Mouse (Mus musculus) stomach, embryonic 15.5 days (tissue): Measurements from ENCODE around the gene Kif26b. TPM values are rescaled to one million over a fixed set of nuclear protein-coding genes. Genes with fewer than 3 reads are reported as not detected.

ENCODE experiments used
- ATAC-seq: fragments of 200-750 bp; cut with Nextera tagmentation; 2 replicates; pipeline ENCODE4 v1.8.0; 2017; ENCODE audit warnings: low read depth, moderate number of reproducible peaks, moderate TSS enrichment; ENCODE audit not compliant: insufficient read depth, low FRiP score
- H3K27ac ChIP-seq: fragments of 300-500 bp; sonication (generic); 2 replicates; pipeline ENCODE4 v1.5.1; 2015; ENCODE audit warnings: mild to moderate bottlenecking, inconsistent platforms
- H3K27me3 ChIP-seq: fragments of 300-500 bp; sonication (generic); replicated peaks from 2 replicates; pipeline ENCODE4 v1.6.1; 2015; ENCODE audit warnings: inconsistent platforms
- H3K36me3 ChIP-seq: fragments of 300-500 bp; sonication (generic); 2 replicates; pipeline ENCODE4 v1.6.1; 2015; ENCODE audit warnings: inconsistent platforms
- H3K4me1 ChIP-seq: fragments of 300-500 bp; sonication (generic); 2 replicates; pipeline ENCODE4 v1.6.1; 2015; ENCODE audit warnings: inconsistent platforms
- H3K4me2 ChIP-seq: fragments of 300-500 bp; sonication (generic); 2 replicates; pipeline ENCODE4 v1.6.1; 2015; ENCODE audit warnings: mild to moderate bottlenecking, inconsistent platforms
- H3K4me3 ChIP-seq: fragments of 300-500 bp; sonication (generic); replicated peaks from 2 replicates; pipeline ENCODE4 v1.5.1; 2015; ENCODE audit warnings: inconsistent platforms
- H3K9ac ChIP-seq: fragments of 300-500 bp; sonication (generic); 2 replicates; pipeline ENCODE4 v1.6.1; 2015; ENCODE audit warnings: inconsistent platforms
- H3K9me3 ChIP-seq: fragments of 300-500 bp; sonication (generic); 2 replicates; pipeline ENCODE4 v1.6.1; 2016; ENCODE audit warnings: inconsistent platforms
- WGBS: fragments of 180-500 bp; shearing (Covaris S2); methylation state at CpG from one replicate; pipeline ENCODE4 v1.1.7; 2015; 5-methylcytosine and 5-hydroxymethylcytosine counted together
- polyA plus RNA-seq: library from polyadenylated mRNA; unstranded; fragments of >200 nt; fragmentation: Nextera tagmentation; extraction: Ambion mirVana; gene quantifications from 2 replicates; pipeline ENCODE4 v1.2.1, GENCODE M21; 2015

The Kif26b gene
- polyA plus RNA-seq, 1 experiment from 2014 or later = 3.4 TPM

DNA sequence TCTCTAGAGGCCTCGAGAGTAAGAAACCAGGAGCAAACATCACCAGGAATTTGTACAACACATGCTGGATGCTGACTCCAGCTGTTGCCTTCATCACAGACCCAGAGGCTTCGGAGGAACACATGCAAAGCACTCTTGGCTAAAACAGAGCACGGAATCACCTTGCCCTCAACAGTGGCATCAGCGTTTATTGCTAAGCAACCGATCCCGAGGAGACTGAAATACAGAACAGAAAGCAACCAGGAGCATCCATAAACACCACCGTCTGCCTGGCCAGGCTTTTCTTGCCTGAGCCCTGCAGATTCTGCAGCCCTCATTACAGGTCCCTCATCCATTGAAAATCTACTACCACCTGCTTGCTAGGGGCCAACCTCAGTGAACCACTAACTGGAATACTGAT, 144.1 kb downstream of the Kif26b start:
- Histone ChIP-seq H3K4me2 (no peak overlapping the region), H3K4me3 (no peak overlapping the region), H3K27me3 (no peaks in the 10 kb centered on the region), H3K9ac (no peak overlapping the region), H3K9me3 (no peaks in the 10 kb centered on the region), H3K36me3 (no peaks in the 10 kb centered on the region), H3K27ac (no peak overlapping the region), H3K4me1 (no peaks in the 10 kb centered on the region)
- no peak for ATAC-seq
- 56% methylated on average over 7 of the region's 7 CpGs for WGBS

GRCm38 (mm10) chr1:178673506-178673905, 144.6 kb downstream of the Kif26b start:
- no peaks in the 10 kb centered on the region for H3K4me1 ChIP-seq
- H3K9me3 ChIP-seq = no peaks in the 10 kb centered on the region
- H3K9ac ChIP-seq = no peak overlapping the region
- H3K4me3 ChIP-seq = no peak overlapping the region
- no peaks in the 10 kb centered on the region for H3K27me3 ChIP-seq
- H3K4me2 ChIP-seq = no peak overlapping the region
- H3K27ac ChIP-seq = no peak overlapping the region
- no peaks in the 10 kb centered on the region for H3K36me3 ChIP-seq
- ATAC-seq = no peak
- 61% methylated on average over 2 of the region's 2 CpGs for WGBS

DNA sequence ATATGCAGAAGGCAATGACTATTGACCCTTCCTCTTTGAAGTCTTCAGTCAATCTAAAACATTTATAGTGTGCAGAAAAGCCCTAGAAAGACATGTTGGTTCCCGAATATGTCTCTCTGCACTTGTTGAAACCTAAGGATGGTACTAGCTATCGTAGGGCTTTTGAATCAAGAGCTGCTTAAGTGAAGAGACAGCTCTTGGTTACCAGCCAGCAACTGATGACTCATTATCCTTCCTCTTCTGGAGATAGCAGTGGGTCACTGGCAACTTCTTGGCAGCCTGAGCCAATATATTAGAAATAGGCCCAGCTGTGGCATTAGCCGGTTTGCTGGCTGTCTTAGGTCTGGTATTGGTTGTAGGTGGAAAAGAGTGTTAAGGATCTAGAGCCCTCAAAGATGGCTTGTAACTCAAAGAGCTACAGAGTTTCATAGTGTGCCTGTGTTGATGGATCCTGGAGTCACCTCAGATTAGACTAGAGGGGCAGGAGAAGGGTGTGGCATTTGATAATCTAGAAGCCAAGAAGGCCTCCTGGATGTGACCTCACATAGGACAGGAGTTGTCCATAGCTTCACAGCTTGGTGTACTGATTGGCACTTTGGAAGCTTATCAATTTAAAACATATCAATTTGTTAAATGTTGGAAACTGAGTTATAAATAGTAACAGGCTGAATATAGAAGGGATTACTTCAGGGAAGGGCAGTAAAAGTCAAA, 146.8 kb downstream of the Kif26b start:
- no peak overlapping the region for H3K4me2 ChIP-seq
- no peak overlapping the region for H3K4me3 ChIP-seq
- no peaks in the 10 kb centered on the region for H3K36me3 ChIP-seq
- H3K4me1 ChIP-seq = no peaks in the 10 kb centered on the region
- H3K27me3 ChIP-seq = no peaks in the 10 kb centered on the region
- no peak overlapping the region for H3K27ac ChIP-seq
- WGBS = 74% methylated on average over 3 of the region's 3 CpGs
- no peaks in the 10 kb centered on the region for H3K9me3 ChIP-seq
- no peak for ATAC-seq
- H3K9ac ChIP-seq = no peak overlapping the region

DNA sequence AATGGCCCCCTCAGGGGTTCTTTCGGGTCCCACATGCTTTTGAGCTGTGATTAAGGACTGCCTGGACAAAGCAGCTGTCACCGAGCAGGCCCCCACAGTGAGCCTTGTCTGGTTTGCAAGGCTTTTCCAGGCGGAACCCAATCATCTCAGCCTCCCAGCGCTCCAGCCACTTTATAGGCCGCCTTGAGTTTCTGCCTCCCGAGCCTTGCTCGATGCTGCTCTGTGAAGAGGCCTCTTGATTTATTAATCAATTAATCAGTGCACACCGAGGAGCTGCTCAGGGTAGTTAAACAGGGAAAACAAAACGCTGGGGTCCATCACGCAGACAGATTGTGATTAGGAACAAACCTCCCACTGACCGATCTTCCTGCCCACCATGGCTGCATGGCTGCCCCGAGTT, 148.2 kb downstream of the Kif26b start:
- no peak overlapping the region for H3K4me3 ChIP-seq
- no peak overlapping the region for H3K27ac ChIP-seq
- H3K27me3 ChIP-seq = no peaks in the 10 kb centered on the region
- H3K9ac ChIP-seq = no peak overlapping the region
- no peak overlapping the region for H3K4me2 ChIP-seq
- 42% methylated on average over 12 of the region's 12 CpGs for WGBS
- no peaks in the 10 kb centered on the region for H3K4me1 ChIP-seq
- no peaks in the 10 kb centered on the region for H3K36me3 ChIP-seq
- H3K9me3 ChIP-seq = no peaks in the 10 kb centered on the region
- ATAC-seq = no peak

- Histone ChIP-seq H3K36me3 (no peaks in the 10 kb centered on the region), H3K4me3 (no peak overlapping the region), H3K27me3 (no peaks in the 10 kb centered on the region), H3K4me1 (no peaks in the 10 kb centered on the region), H3K9me3 (no peaks in the 10 kb centered on the region), H3K27ac (no peak overlapping the region), H3K4me2 (no peak overlapping the region), H3K9ac (no peak overlapping the region)
- 70% methylated on average over 4 of the region's 4 CpGs for WGBS
- ATAC-seq = peak; percentile 50
Measured at GRCm38 (mm10) chr1:178677630-178678221, 148.8 kb downstream of the Kif26b start.

- Histone ChIP-seq H3K9ac (no peak overlapping the region), H3K27me3 (no peaks in the 10 kb centered on the region), H3K4me1 (no peaks in the 10 kb centered on the region), H3K36me3 (no peaks in the 10 kb centered on the region), H3K27ac (no peak overlapping the region), H3K9me3 (no peaks in the 10 kb centered on the region), H3K4me2 (no peak overlapping the region), H3K4me3 (no peak overlapping the region)
- WGBS = 50% methylated on average over 10 of the region's 10 CpGs
- no peak; the same call in 1 of the 2 replicates for ATAC-seq
Measured at GRCm38 (mm10) chr1:178683631-178684030, 154.7 kb downstream of the Kif26b start.

- Histone ChIP-seq H3K27me3 (no peaks in the 10 kb centered on the region), H3K4me2 (no peak overlapping the region), H3K4me1 (no peaks in the 10 kb centered on the region), H3K36me3 (no peaks in the 10 kb centered on the region), H3K27ac (no peak overlapping the region), H3K9me3 (no peaks in the 10 kb centered on the region), H3K4me3 (no peak overlapping the region), H3K9ac (no peak overlapping the region)
- ATAC-seq = no peak
- whole genome bisulfite sequencing = 66% methylated on average over 8 of the region's 8 CpGs
Measured at GRCm38 (mm10) chr1:178684991-178685680, 156.2 kb downstream of the Kif26b start.

DNA sequence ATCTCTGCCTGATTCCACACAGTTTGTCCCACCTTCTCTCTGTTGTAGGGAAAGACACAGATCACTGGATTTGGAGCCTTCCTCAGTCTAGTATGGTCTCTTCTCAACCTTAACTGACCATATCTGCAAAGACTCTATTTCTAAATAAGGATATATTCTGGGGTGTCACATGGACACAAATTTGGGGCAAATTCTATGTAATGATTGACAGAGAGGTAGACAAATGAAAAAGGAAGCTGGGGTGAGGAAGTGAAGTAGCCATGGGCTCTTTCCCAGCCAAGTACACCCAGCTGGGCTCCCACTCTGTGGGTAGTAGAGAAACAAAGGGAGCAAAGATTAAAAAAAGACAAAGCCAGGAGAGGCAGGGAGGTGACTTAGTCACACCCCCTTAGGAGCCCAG, 158.0 kb downstream of the Kif26b start:
- Histone ChIP-seq H3K4me3 (no peak overlapping the region), H3K4me1 (no peaks in the 10 kb centered on the region), H3K9ac (no peak overlapping the region), H3K4me2 (no peak overlapping the region), H3K9me3 (no peaks in the 10 kb centered on the region), H3K27ac (no peak overlapping the region), H3K36me3 (no peaks in the 10 kb centered on the region), H3K27me3 (no peaks in the 10 kb centered on the region)
- no peak for ATAC-seq

DNA sequence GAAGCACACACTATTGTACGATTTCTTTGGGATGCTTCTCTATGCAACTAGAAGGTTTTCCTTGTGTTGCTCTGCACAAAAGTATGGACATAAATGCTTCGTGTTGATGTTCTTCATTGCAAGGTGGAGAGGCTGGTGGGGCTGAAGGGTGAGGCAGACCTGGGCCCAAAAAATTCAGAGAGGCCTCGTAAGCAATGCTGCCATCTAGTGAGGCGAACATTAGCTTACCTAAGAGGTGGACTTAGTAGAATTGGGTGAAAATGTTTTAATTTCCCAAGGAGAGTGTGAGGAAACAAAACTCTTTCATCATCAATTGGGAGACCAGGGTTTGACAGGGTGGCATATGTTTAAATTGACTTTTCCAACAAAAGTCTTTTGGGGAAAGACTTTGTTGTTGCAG, 160.6 kb downstream of the Kif26b start:
- no peak for ATAC-seq
- H3K27ac ChIP-seq = no peak overlapping the region
- no peaks in the 10 kb centered on the region for H3K9me3 ChIP-seq
- H3K4me3 ChIP-seq = no peak overlapping the region
- H3K9ac ChIP-seq = no peak overlapping the region
- H3K27me3 ChIP-seq = no peaks in the 10 kb centered on the region
- no peaks in the 10 kb centered on the region for H3K4me1 ChIP-seq
- 55% methylated on average over 4 of the region's 4 CpGs for WGBS
- no peaks in the 10 kb centered on the region for H3K36me3 ChIP-seq
- H3K4me2 ChIP-seq = no peak overlapping the region

- Histone ChIP-seq H3K4me2 (no peak overlapping the region), H3K27me3 (no peaks in the 10 kb centered on the region), H3K9ac (no peak overlapping the region), H3K4me3 (no peak overlapping the region), H3K36me3 (no peaks in the 10 kb centered on the region), H3K4me1 (no peaks in the 10 kb centered on the region), H3K9me3 (no peaks in the 10 kb centered on the region), H3K27ac (no peak overlapping the region)
- ATAC-seq = no peak
- 83% methylated on average over 3 of the region's 3 CpGs for WGBS
Measured at GRCm38 (mm10) chr1:178691679-178692078, 162.8 kb downstream of the Kif26b start.

GRCm38 (mm10) chr1:178700102-178700501, 171.2 kb downstream of the Kif26b start:
- H3K27me3 ChIP-seq = no peaks in the 10 kb centered on the region
- H3K9me3 ChIP-seq = no peaks in the 10 kb centered on the region
- no peaks in the 10 kb centered on the region for H3K36me3 ChIP-seq
- H3K4me2 ChIP-seq = no peak overlapping the region
- H3K9ac ChIP-seq = no peak overlapping the region
- H3K4me1 ChIP-seq = no peaks in the 10 kb centered on the region
- no peak overlapping the region for H3K4me3 ChIP-seq
- WGBS = 61% methylated on average over 4 of the region's 4 CpGs
- no peak overlapping the region for H3K27ac ChIP-seq
- ATAC-seq = no peak

DNA sequence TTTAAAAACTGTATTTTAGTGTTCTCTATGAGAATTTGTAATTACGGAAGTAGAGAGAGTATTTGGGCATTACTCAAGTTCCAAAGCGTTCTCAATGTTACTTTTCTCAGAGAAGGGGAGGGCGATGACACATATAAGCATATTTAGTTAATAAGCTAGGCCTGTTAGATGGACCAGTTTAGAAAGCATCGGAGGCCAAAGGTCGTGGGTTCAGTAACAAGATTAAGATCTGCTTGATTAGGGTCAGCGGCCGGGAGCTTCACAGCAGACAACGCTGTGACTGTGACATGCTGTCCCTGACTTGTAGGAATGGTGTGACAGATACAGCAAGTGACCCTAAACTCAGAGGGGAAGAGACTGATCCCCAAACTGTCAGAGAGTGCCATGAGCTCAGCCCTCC, 174.6 kb downstream of the Kif26b start:
- H3K9ac ChIP-seq = no peak overlapping the region
- H3K9me3 ChIP-seq = no peaks in the 10 kb centered on the region
- no peak overlapping the region for H3K27ac ChIP-seq
- WGBS = 62% methylated on average over 8 of the region's 8 CpGs
- no peaks in the 10 kb centered on the region for H3K27me3 ChIP-seq
- ATAC-seq = no peak
- H3K4me1 ChIP-seq = no peaks in the 10 kb centered on the region
- H3K36me3 ChIP-seq = no peaks in the 10 kb centered on the region
- no peak overlapping the region for H3K4me2 ChIP-seq
- H3K4me3 ChIP-seq = no peak overlapping the region
